In the genomic region with DNA sequence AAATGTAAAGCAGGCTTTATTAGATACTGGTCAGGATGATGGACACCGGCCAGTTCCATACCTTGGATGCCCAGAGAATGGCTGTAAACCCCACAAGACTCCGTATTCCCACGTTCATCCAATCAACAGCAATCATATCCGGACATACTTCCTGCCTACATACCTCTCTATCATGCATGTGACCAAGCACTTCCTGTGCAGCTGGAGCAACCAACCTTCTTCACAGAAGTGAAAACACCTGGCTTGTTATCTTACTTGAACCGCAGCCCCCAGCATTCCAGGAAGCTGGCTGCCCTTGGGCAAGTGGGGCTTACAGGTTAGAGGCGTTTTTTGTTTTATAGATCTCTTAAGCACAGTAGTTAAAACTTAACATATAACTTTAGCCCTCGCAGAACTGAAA, we compare ENCODE assay signal across 14 mouse cellular contexts. TPM values are rescaled to one million over a fixed set of nuclear protein-coding genes. Genes with fewer than 3 reads are reported as not detected.
DNase-seq lines count a peak whose midpoint lies in the region.
"Had no signal": no experiment of that assay in that cellular context is flagged by ENCODE, and none has a peak within 500 bp of the region (broad histone marks: within the 10 kb centered on the region; RNA-seq: fewer than 3 reads in every experiment).

No protein-coding gene starts in this region.

- peak; percentile 11 for DNase-seq in CD4-positive helper T cell, adult 2 months (ENCODE audit: low read depth, low spot score)
- peak; percentile 27 to 48 for DNase-seq in thymus, adult 18-20 months
- DNase-seq in thymus, postnatal 14 days: peak; percentile 60
- DNase-seq in left cerebral cortex, adult 11 months (ENCODE audit: low spot score): no peak
- no peak for DNase-seq in cerebellum, postnatal 25 days
- DNase-seq in gastrocnemius, postnatal 10 days: no peak
- DNase-seq: adrenal gland, postnatal 14 days; B cell, adult 2 months; cerebellum, adult 9-10 months; cerebellum, postnatal 36 days; gastrocnemius, postnatal 25 days; heart, postnatal 10 days; heart, postnatal 4 days had no signal

RNA-seq across cellular contexts. Expression of gene Abraxas1, which starts 2.1 kb away (rescaled TPM):
- 1 to 10 TPM; 7.2 to 8.4 TPM for total RNA-seq in gastrocnemius, postnatal 10 days (2021)

RNA-seq across cellular contexts. Expression of gene Gpat3, which starts 22.7 kb away (rescaled TPM):
- total RNA-seq in gastrocnemius, postnatal 10 days (2021): 1 to 10 TPM; 2.8 to 4.8 TPM
- total RNA-seq: granulocyte monocyte progenitor cell, adult 5-6 weeks had no signal

RNA-seq across cellular contexts. Expression of gene Mrps18c, which starts 24.4 kb away (rescaled TPM):
- 10 to 100 TPM; 68.3 to 83.5 TPM for total RNA-seq in gastrocnemius, postnatal 10 days (2021)

RNA-seq across cellular contexts. Expression of gene Helq, which starts 24.4 kb away (rescaled TPM):
- total RNA-seq in gastrocnemius, postnatal 10 days (2021): 1 to 10 TPM; 4.5 to 6.0 TPM

Comparison
In these comparisons a context has a peak if more than half of its experiments do, and no peak if none do; other contexts are left out.
1. DNase-seq: peak in CD4-positive helper T cell, adult 2 months (single experiment), thymus, adult 18-20 months (2 of 2) and thymus, postnatal 14 days (single experiment); none in left cerebral cortex, adult 11 months (single experiment), cerebellum, postnatal 25 days (0 of 2) and gastrocnemius, postnatal 10 days (single experiment).